Mouse (Mus musculus): ENCODE measurements around the gene Map1lc3b.

Map1lc3b gene

DNA sequence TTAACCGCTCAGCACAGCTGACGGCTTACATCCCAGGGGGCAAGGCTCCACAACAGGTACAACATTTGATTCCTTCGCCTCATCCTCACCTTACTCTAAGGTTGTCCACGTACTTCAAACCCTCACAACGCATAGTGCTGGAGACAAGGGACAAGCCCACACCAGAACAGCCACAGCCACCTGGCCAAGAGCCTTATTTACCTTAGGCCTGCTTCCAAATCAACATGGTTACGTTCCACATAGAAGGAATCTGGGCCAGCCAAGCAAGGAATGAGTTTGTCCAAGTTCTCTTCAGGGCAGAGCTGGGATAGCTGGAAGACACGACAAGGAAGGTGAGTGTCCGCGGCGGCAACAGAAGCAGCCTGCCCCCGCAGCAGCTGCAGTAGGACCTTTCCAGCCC, 19.8 kb downstream of the Map1lc3b start:
- DNase-seq, result no peak

DNA sequence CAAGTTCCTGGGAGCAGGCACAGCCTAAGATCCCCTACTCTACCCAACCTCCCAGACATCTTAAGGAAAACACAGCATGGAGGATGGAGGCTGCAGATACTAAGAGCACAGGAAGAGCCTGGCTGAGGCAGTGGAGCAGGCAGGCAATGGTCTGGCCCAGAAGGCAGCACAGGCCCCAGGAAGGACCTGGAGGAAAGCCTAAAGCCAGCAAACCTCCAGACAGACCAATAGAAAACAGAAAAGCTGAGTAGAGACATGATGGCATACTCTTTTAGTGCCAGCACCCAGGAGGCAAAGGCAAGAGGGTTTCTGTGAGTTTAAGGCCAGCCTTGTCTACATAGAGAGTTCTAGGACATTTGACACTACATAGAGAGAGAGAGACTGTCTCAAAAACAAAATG, 23.3 kb downstream of the Map1lc3b start:
- no peak for DNase-seq

DNA sequence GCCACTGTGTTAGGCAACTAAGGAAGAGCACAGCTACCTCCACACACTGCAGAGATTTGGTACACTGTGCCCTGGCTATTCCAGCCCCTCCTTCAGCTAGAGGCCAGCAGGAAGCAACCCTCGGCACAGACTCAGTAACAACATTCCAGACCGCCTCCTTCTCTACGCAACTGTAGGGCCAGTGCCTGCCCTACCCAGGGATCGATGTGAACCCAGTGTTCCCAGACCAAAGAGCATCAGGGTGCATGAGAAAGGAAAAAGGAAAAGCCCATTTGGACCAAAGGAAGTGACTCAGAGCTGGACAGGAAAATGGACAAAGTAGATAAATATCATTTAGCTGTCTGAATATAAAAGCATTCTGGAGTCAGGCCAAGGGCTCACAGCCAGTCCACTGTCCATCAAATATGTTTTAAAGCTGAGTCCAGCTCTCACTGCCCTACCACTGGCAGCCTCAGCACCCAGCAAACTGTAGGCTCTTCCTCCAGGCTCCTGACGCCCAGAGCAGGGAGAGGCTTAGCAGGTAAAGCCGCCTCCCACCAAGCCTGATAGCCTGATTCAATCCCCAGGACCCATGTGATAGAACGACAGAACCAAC, 29.3 kb downstream of the Map1lc3b start:
- DNase-seq, result peak; percentile 72 to 85

DNA sequence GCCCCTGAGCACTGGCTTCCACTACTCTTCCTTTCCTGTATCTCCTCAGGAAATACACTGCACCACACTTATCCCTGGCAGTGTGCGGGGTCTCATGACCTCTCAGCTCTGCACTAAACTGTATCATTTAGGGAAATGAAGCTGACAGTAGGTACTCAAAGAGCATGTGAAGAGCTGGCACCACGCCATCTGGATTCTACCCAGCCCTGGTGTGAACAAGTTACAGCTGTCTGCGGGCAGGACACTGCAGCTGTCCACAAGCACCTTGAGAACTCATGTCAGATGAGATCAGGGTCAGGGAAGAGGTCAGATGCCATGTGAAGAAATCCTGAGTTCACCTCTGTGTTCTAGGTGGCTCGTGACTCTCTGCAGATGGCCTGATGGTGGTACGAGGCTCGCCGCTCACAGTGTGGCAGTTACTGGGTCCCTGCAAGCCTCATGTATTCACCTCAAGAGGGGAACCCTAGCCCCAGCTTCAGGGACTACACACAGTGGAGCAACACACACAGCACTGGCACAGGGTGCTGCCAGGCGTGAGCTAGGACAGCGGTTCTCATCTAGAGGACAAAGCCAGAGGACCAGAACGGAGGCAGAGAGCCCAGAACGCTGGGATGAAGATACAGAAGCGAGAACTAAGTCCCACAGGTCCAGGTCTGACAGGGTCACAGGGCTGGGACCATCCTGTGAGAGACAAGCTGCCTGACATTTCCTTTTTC, 30.8 kb downstream of the Map1lc3b start:
- DNase-seq, result peak; percentile 54 to 80

DNA sequence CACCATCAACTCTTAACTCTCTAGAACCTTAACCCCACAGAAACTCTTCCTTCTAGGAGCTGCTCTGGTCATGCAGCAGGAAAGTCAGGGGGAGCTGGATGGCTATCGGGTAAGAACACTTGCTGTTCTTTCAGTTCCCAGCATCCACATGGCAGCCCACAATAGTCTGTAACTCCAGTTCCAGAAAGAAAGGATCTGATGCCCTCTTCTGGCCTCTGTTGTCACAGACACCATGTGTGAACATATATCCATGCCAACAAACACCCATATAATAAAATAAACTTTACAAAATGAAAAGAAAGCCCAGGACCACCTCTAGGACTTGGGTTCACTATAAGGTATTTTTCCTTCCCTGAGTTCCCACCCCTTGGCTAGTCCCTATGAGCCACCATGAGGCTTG, 31.7 kb downstream of the Map1lc3b start:
- no peak for DNase-seq

DNA sequence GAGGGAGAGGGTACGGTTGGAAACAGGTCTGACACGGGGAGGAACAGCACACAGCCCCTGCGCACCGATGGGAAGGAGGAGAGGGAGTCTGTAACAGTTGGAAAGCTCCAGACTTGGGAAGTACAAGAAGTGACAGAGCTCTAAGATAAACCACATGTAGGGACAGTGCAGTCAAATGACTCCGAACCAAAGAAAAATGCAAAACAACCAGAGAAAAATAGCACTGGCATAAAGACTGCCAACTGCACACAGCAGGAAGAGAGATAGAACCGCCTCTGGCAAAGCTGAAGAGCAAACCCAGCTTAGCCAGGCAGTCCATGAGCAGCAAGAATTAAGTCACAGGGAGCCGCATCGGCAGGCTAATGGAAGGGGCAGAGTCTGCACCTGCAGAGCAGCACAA, 32.9 kb downstream of the Map1lc3b start:
- DNase-seq, result no peak

DNA sequence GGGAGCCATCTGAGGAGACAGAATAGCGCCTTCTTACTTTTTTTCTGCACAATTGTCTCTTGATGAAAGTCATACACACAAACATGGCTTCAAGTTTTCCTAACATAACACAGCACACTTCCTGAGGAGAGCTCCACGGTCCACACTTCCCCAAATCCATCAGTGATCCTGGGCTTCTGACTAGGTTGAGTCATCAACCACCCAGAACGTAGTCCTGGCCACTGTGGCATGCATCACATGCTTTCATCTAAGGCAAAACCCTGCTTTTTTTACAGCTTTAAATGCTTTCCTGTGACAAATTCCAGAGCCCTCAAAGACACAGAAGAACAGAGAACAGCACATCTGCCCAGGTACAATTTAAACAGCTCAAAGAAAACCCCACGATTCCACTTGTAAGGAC, 38.5 kb downstream of the Map1lc3b start:
- no peak for DNase-seq

DNA sequence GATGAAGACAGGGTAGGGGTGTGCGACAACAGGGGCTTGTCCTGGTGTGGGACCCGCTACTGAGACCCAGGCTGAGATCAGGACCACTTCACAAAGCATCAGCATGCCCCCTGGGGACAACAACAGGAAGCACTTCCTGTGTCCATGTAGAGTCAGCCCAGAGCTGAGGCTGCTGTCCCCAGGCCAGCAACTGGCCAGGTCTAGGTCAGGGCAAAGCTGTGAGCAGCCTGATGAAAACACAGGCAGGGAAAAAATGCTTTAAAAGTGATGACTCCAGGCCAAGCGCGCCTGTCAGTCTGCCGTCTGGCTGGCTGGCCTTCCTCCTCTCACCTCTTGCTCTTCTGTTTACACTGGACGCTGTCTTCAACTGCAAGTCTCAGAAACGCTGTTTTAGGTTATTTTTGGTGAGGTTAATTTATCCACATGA, 41.5 kb downstream of the Map1lc3b start:
- DNase-seq, result peak; percentile 32 to 72

DNA sequence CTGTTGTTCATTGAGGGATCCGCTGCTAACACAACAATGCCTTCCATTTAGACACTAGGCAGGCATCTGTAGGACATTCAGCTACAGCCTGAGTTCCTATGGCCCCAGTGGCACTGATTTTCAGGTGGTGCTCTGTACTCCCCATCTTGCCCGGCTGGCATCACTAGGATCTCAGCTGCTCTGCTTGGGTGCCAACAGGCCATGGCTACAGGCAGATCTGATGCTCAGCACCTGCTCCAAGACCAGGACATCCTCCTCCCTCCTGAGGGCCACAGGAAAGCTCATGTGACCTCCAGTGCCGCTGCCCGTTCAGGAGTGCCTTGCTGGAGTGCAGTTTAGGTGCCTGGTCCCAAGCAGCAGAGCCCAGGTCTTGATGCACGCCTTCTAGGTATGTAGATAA, 42.2 kb downstream of the Map1lc3b start:
- no peak for DNase-seq

DNA sequence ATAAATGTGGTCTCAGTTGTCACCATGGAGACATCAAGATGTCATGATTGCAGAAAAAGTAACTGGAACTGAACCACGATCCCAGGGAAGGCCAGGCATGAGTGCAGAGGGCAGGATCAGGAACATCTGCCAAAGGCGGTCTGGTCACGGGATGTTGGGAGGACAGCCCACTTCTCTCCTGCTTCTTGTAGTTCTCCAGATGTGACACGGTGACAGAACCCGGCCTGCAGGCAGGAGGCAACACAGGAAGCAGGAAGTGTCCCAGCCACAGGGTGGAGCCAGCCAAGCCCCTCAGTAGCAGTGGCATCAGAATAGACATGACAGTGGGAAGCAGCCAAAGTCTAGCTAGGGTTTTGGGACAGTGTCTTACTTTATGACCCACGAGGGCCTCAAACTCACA, 45.4 kb downstream of the Map1lc3b start:
- DNase-seq, result peak; percentile 65 to 81

DNA sequence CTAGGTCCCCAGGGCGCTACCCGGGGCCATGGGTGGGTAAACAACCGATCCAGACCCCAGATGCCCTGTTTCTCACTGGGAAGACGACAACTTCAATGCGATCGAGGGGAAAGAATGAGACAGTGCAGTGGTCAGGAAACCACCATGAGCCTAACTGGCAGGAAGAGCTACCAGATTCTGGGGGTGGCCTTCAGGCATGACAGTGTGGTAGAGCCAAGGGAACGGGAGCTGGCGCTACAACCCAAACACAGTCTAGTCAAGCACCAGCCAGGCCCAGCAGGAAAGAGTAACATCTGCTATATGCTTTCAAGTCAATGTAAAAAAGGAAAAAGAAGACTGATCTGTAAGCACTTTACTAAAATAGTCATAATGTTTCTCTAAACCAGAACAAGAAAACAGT, 46.0 kb downstream of the Map1lc3b start:
- DNase-seq, result no peak

DNA sequence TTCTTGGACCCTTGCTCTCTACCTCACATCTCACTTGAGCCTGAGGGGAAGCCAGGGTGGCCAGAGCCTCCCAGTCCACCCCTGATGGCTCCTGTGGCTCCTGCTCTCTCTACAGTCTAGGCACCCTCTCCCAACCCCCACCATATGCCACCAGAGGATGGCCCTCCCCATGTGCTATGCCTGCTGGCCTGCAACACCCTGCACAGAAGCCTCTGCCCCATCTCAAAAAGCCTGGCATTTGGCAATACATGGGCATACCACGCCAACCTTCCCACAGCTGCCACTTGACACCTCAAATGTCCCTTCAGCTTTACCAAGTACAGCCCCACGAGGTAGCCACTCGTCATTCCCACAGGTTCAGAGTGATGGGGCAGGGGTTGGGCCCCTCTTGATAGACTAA, 52.6 kb downstream of the Map1lc3b start:
- no peak for DNase-seq

DNA sequence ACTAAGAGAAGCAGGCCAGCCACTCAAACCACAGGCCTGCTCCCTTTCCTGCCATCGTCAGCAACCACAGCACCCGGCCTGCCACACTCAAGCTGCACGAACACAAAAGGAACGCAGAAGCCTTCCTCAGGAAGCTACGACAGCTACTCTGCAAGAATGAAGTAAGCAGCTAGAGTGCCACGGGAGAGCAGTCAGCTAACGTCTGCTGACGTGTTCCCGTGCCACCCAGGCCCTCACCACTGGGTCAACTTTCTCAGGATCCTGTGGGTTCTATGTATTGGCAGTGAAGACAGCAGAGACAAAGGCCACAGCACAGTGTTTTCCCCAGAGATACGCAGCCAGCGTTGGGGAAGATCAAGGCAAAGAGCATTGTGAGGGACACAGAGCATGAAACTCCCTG, 53.2 kb downstream of the Map1lc3b start:
- no peak for DNase-seq

DNA sequence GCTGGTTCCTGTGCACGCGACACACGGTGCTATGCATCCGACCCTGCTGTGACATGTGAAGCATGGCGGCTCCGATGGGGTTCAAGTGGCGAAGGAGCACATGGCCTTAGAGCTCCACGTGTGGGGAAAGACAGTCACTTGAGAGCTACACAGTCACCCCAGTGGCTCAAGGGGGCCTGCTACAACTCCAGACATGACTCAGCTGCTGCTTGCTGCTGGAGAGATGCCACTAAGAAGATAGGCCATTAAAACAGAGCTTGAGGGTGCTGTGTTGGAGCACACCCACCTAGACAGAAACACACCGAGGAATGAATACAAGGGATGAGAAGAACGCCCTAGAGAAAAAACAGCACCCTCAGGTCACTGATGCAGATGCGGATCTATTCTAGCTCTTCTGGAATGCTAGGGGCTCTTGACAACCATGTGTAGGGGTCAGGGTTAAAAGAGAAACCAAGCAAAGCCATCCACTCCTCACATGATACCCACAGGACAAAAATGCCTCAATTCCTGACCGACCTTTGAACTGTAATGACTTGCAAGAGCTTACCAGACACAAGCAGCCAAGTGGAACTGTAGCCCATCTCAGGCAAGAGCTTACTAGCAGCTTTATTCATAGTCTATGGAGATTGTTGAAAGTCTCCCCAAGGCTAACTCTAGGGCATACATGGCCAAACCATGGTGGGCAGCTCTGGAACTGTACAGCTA, 57.5 kb downstream of the Map1lc3b start:
- DNase-seq, result no peak
